Mouse (Mus musculus): ENCODE measurements around the gene Rb1. TPM values are rescaled to one million over a fixed set of nuclear protein-coding genes. Genes with fewer than 3 reads are reported as not detected.
A peak's percentile ranks its signal among the peaks of the same experiment; 100 is the strongest.

Gene Rb1
- polyA plus RNA-seq, 1 experiment from 2014 or later, result 21.2 TPM

- H3K4me2 ChIP-seq (replicated peaks), result no peak overlapping the region
- H3K27me3 ChIP-seq, result no peaks in the 10 kb centered on the region
- ATAC-seq, result no peak
- no peak overlapping the region for H3K27ac ChIP-seq
- H3K4me3 ChIP-seq (replicated peaks), result no peak overlapping the region
- H3K9me3 ChIP-seq, result no peaks in the 10 kb centered on the region
- 95% methylated on average over 3 of the region's 3 CpGs for WGBS
- H3K9ac ChIP-seq (replicated peaks), result no peak overlapping the region
- 0 out of 2 replicates have a peak, but pooled peaks cover 7% of the 10 kb centered on the region for H3K4me1 ChIP-seq (replicated peaks)
- H3K36me3 ChIP-seq, result no peaks in the 10 kb centered on the region
Measured at GRCm38 (mm10) chr14:73333880-73334279, 8.3 kb upstream of the Rb1 start.

GRCm38 (mm10) chr14:73331386-73331785 is 5.8 kb upstream of the Rb1 start:
- ATAC-seq, result no peak
- H3K36me3 ChIP-seq, result no peaks in the 10 kb centered on the region
- H3K4me2 ChIP-seq (replicated peaks), result no peak overlapping the region
- WGBS, result 92% methylated on average over 4 of the region's 4 CpGs
- H3K27me3 ChIP-seq, result no peaks in the 10 kb centered on the region
- H3K27ac ChIP-seq, result no peak overlapping the region
- H3K4me3 ChIP-seq (replicated peaks), result no peak overlapping the region
- H3K4me1 ChIP-seq (replicated peaks), result peaks cover 18% of the 10 kb centered on the region
- no peak overlapping the region for H3K9ac ChIP-seq (replicated peaks)
- no peaks in the 10 kb centered on the region for H3K9me3 ChIP-seq

GRCm38 (mm10) chr14:73329871-73330270 is 4.2 kb upstream of the Rb1 start:
- no peak overlapping the region for H3K9ac ChIP-seq (replicated peaks)
- ATAC-seq, result no peak

GRCm38 (mm10) chr14:73326511-73326910 is 889 bp upstream of the Rb1 start:
- Histone ChIP-seq H3K36me3 (no peaks in the 10 kb centered on the region), H3K27ac (peak overlapping the region; percentile 96), H3K4me1 (replicated peaks) (peaks cover 28% of the 10 kb centered on the region), H3K9ac (replicated peaks) (peak overlapping the region; percentile 95), H3K27me3 (no peaks in the 10 kb centered on the region), H3K9me3 (no peaks in the 10 kb centered on the region), H3K4me3 (replicated peaks) (peak overlapping the region; percentile 93), H3K4me2 (replicated peaks) (peak overlapping the region; percentile 84)
- no peak for ATAC-seq
- WGBS, result 8% methylated on average over 8 of the region's 8 CpGs

More at GRCm38 (mm10) chr14:73329871-73330270, 4.2 kb upstream of the Rb1 start:
- Histone ChIP-seq H3K27me3 (no peaks in the 10 kb centered on the region), H3K4me1 (replicated peaks) (peaks cover 11% of the 10 kb centered on the region), H3K27ac (no peak overlapping the region), H3K4me3 (replicated peaks) (no peak overlapping the region), H3K4me2 (replicated peaks) (no peak overlapping the region), H3K9me3 (no peaks in the 10 kb centered on the region), H3K36me3 (no peaks in the 10 kb centered on the region)
- 83% methylated on average over 2 of the region's 2 CpGs for WGBS

GRCm38 (mm10) chr14:73324634-73325455 is 777 bp downstream of the Rb1 start:
- H3K4me1 ChIP-seq (replicated peaks), result peaks cover 28% of the 10 kb centered on the region
- WGBS, result under 1% methylated on average over 51 of the region's 55 CpGs
- H3K27me3 ChIP-seq, result no peaks in the 10 kb centered on the region
- peak; percentile 75 for ATAC-seq
- no peaks in the 10 kb centered on the region for H3K9me3 ChIP-seq
- peak overlapping the region; percentile 95 for H3K9ac ChIP-seq (replicated peaks)
- peak overlapping the region; percentile 96 for H3K27ac ChIP-seq
- peak overlapping the region; percentile 93 for H3K4me3 ChIP-seq (replicated peaks)
- H3K4me2 ChIP-seq (replicated peaks), result peak overlapping the region; percentile 84
- peaks cover 7% of the 10 kb centered on the region; the same call in 1 of the 2 replicates for H3K36me3 ChIP-seq

GRCm38 (mm10) chr14:73323965-73324364 is 1.7 kb downstream of the Rb1 start:
- H3K4me2 ChIP-seq (replicated peaks), result peak overlapping the region; percentile 84; the same call in 1 of the 2 replicates
- H3K9ac ChIP-seq (replicated peaks), result no peak overlapping the region
- ATAC-seq, result no peak
- peaks cover 9% of the 10 kb centered on the region; the same call in 1 of the 2 replicates for H3K36me3 ChIP-seq
- no peaks in the 10 kb centered on the region for H3K9me3 ChIP-seq
- 50% methylated on average over 2 of the region's 2 CpGs for WGBS
- no peak overlapping the region for H3K27ac ChIP-seq
- peaks cover 28% of the 10 kb centered on the region for H3K4me1 ChIP-seq (replicated peaks)
- H3K4me3 ChIP-seq (replicated peaks), result 0 out of 2 replicates have a peak overlapping the region, but pooled peaks have one; percentile 93
- no peaks in the 10 kb centered on the region for H3K27me3 ChIP-seq

- Histone ChIP-seq H3K4me1 (replicated peaks) (peaks cover 25% of the 10 kb centered on the region), H3K9ac (replicated peaks) (no peak overlapping the region), H3K4me3 (replicated peaks) (no peak overlapping the region), H3K27ac (no peak overlapping the region), H3K36me3 (peaks cover 13% of the 10 kb centered on the region; the same call in 1 of the 2 replicates), H3K4me2 (replicated peaks) (no peak overlapping the region), H3K27me3 (no peaks in the 10 kb centered on the region), H3K9me3 (no peaks in the 10 kb centered on the region)
- WGBS, result 91% methylated on average over 3 of the region's 3 CpGs
- ATAC-seq, result no peak
Measured at GRCm38 (mm10) chr14:73322142-73322541, 3.5 kb downstream of the Rb1 start.

GRCm38 (mm10) chr14:73316933-73317332 is 8.7 kb downstream of the Rb1 start:
- no peak overlapping the region for H3K9ac ChIP-seq (replicated peaks)
- H3K4me2 ChIP-seq (replicated peaks), result no peak overlapping the region
- ATAC-seq, result no peak
- peaks cover 12% of the 10 kb centered on the region; the same call in 1 of the 2 replicates for H3K4me1 ChIP-seq (replicated peaks)
- no peak overlapping the region for H3K27ac ChIP-seq
- no peaks in the 10 kb centered on the region for H3K27me3 ChIP-seq
- peaks cover 13% of the 10 kb centered on the region; the same call in 1 of the 2 replicates for H3K36me3 ChIP-seq
- H3K4me3 ChIP-seq (replicated peaks), result no peak overlapping the region
- no peaks in the 10 kb centered on the region for H3K9me3 ChIP-seq

GRCm38 (mm10) chr14:73313864-73314263 is 11.8 kb downstream of the Rb1 start:
- H3K9ac ChIP-seq (replicated peaks), result no peak overlapping the region
- 62% methylated on average over 4 of the region's 4 CpGs for WGBS
- no peaks in the 10 kb centered on the region for H3K27me3 ChIP-seq
- H3K27ac ChIP-seq, result no peak overlapping the region
- peaks cover 3% of the 10 kb centered on the region; the same call in 1 of the 2 replicates for H3K36me3 ChIP-seq
- no peak overlapping the region for H3K4me3 ChIP-seq (replicated peaks)
- H3K4me2 ChIP-seq (replicated peaks), result no peak overlapping the region
- H3K9me3 ChIP-seq, result no peaks in the 10 kb centered on the region
- peaks cover 12% of the 10 kb centered on the region; the same call in 1 of the 2 replicates for H3K4me1 ChIP-seq (replicated peaks)
- no peak for ATAC-seq

- H3K4me3 ChIP-seq (replicated peaks), result no peak overlapping the region
- H3K4me2 ChIP-seq (replicated peaks), result no peak overlapping the region
- ATAC-seq, result peak; percentile 34; the same call in 1 of the 2 replicates
- no peak overlapping the region for H3K9ac ChIP-seq (replicated peaks)
- H3K9me3 ChIP-seq, result no peaks in the 10 kb centered on the region
- 67% methylated on average over 5 of the region's 5 CpGs for WGBS
- H3K27ac ChIP-seq, result no peak overlapping the region
- H3K4me1 ChIP-seq (replicated peaks), result peaks cover 12% of the 10 kb centered on the region; the same call in 1 of the 2 replicates
- H3K36me3 ChIP-seq, result no peaks in the 10 kb centered on the region
- no peaks in the 10 kb centered on the region for H3K27me3 ChIP-seq
Measured at GRCm38 (mm10) chr14:73313396-73313795, 12.2 kb downstream of the Rb1 start.

GRCm38 (mm10) chr14:73312909-73313308 is 12.7 kb downstream of the Rb1 start:
- no peak for ATAC-seq
- H3K9me3 ChIP-seq, result no peaks in the 10 kb centered on the region
- no peaks in the 10 kb centered on the region for H3K27me3 ChIP-seq
- no peaks in the 10 kb centered on the region for H3K36me3 ChIP-seq
- no peak overlapping the region for H3K9ac ChIP-seq (replicated peaks)
- 86% methylated on average over 5 of the region's 5 CpGs for WGBS
- no peak overlapping the region for H3K4me2 ChIP-seq (replicated peaks)
- H3K4me3 ChIP-seq (replicated peaks), result no peak overlapping the region
- no peak overlapping the region for H3K27ac ChIP-seq
- peaks cover 14% of the 10 kb centered on the region; the same call in 1 of the 2 replicates for H3K4me1 ChIP-seq (replicated peaks)

- H3K36me3 ChIP-seq, result peaks cover 3% of the 10 kb centered on the region; the same call in 1 of the 2 replicates
- no peak overlapping the region for H3K4me2 ChIP-seq (replicated peaks)
- WGBS, result 76% methylated on average over 1 of the region's 1 CpGs
- no peak overlapping the region for H3K9ac ChIP-seq (replicated peaks)
- H3K27ac ChIP-seq, result no peak overlapping the region
- H3K27me3 ChIP-seq, result no peaks in the 10 kb centered on the region
- H3K4me1 ChIP-seq (replicated peaks), result 0 out of 2 replicates have a peak, but pooled peaks cover 2% of the 10 kb centered on the region
- no peak for ATAC-seq
- no peak overlapping the region for H3K4me3 ChIP-seq (replicated peaks)
- H3K9me3 ChIP-seq, result no peaks in the 10 kb centered on the region
Measured at GRCm38 (mm10) chr14:73307490-73307889, 18.1 kb downstream of the Rb1 start.

Data from midbrain, embryonic 13.5 days (tissue).